Mouse (Mus musculus) urinary bladder, adult 18-20 months (tissue): Measurements from ENCODE around the gene Tcp10b.
A peak's percentile ranks its signal among the peaks of the same experiment; 100 is the strongest.
"Not testable (repeated sequence)": the region's sequence is repeated elsewhere in the genome, so short reads cannot be mapped to it uniquely, and the experiment has no call there.

Experiments
- DNase-seq, 2 experiments: peaks; one replicate each; pipeline ENCODE4 v3.0.0; 2022; ENCODE audit warnings: low spot score in 2 of 2, mixed read lengths in 2 of 2

The Tcp10b gene

DNA sequence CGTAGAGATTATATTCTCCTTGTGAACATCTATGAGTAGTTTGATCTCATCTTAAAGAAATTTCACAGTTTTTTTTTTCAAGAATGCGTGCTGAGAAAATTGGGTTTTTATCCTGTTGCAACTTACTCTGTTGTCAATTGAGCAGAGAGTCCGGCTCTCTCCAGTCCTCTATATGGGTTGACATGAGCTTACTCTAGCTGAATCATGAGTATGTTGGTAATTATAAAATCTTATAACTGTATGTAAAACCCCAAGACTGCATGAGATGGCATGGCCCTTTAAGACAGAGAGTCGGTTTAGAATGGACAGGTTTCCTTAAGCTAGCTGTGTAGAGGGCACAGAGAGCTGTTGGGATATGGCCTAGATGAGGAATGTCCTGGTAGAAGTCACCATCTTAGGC lies at the start of gene Tcp10b:
Tcp10b (plus strand) TSS at position 301 of the 400 bp plus-strand sequence.
- DNase-seq: not testable (repeated sequence)

DNA sequence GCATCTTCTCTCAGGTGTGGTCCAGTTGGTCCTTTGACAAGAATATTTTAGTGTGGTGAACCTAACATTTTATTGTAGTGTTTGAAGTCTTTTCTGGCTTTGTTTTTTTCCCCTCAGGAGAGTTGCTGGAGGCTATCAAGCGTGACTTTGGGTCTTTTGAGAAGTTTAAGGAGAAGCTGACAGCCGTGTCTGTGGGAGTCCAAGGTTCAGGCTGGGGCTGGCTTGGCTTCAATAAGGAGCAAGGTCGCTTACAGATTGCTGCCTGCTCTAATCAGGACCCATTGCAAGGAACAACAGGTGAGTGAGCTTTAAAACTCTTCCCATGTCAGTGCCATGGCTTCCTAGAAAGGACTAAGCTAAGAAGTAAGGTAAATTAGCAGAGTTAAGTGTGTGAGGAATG lies 47.6 kb upstream of the Tcp10b start:
- DNase-seq: no peak

DNA sequence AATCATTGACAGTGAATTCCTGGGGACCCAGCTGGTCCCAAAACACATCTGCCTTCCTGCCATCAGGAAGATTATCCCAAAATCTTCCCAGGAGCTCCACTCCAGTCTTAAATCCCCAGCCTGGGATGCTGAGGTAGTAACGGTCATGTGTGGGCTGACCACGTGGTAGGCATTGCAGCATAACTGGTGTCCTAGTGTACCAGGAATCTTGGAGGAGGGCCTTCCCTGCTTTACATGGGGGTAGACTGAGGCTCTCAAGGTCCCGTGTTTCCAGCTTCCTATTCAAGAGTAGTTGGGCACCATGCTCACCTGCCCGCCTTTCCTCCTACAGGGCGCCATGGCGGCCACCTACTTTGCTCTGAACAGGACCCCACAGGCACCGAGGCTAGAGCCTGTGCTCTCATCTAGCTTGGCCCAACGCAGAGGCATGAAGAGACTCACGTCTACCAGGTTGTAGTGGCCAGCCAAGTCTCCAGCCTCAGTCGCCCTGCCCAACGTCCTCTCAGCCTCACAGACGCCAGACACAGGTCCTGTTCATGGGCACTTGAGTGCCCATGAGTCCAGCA lies 24.2 kb upstream of the Tcp10b start:
- not testable (repeated sequence) for DNase-seq

- DNase-seq: peak; percentile 12 to 29
Observed at GRCm38 (mm10) chr17:13043846-13044673, 16.8 kb upstream of the Tcp10b start.

DNA sequence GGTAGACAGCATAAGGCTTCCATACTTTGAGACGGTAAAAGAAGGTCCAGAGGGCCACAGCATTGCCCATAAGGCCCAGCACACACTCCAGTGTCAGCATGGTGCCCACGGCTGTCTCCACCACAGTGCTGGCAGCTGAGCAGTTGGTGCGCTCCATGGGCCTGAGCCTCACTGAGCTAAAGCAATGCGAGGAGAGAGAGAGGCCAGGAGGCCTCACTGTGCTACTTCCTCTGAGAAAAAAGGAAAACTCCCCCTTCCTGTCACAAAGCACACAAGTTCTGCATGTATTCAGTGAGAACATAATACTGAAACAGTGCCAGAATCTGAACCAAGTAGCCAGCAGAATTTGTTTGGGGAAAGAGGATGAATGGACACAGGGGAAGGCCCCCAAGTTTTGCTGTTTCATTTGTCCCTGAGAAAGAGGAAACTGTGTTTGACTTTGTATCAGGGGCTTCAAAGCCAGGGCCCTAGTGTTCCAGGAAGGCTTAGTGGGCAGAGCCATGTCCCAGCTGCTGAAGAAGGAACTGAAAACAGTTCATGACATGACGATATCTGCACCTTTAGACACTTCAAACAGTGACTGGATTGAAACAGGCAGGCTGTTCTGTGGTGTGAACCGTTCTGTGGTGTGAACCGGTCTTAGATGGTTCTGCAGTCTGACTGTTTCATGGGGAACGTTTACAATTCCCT lies 8.6 kb upstream of the Tcp10b start, which contains the start of gene Gpr31b:
Gpr31b (minus strand) TSS at position 173 of the 690 bp plus-strand sequence.
- DNase-seq: not testable (repeated sequence)

- not testable (repeated sequence) for DNase-seq
Observed at GRCm38 (mm10) chr17:13062882-13063281, 2.0 kb downstream of the Tcp10b start.

DNA sequence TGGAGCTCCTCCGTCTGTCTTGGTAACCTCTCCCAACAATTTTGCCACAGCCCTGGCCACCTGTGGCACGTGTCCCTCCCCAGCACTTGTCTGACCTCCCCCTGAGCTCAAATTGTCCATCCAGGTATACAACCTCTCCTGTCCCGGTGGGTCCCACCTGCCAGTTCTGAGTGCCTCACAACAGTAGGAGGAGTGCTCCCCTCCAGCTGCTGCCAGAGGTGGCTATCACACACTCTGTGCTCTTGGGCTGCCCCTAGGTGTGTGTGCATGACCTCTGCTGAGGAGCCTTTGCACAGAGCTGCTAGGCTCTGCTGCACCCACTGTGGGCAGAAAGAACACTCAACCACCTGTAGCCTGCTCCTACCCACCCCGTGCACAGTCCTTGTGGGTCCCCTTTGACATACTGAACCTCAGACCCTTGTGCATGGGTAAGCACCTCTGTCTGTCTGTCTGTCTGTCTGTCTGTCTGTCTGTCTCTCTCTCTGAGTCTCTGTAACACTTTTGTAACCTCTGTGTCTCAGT lies 7.0 kb downstream of the Tcp10b start:
- DNase-seq: not testable (repeated sequence)

DNA sequence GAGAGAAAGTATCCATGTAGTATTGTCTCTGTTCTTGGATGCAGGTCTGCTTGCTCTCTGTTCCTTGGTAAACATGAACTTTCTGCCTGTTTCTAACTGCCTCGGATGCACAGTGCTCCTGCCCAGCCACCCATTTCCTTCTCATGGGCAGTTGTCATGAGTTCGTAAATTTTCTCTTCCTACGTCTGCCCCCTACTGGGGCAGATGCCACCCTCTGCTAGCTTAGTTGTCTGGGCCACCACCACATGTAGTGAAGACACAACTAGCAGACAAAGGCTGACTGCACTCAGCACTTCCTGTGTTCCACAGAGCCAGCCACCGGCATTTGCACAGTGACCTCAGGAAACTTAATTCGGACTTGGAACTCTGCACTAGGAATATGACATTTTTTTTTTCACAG lies 8.3 kb downstream of the Tcp10b start:
- not testable (repeated sequence) for DNase-seq

DNA sequence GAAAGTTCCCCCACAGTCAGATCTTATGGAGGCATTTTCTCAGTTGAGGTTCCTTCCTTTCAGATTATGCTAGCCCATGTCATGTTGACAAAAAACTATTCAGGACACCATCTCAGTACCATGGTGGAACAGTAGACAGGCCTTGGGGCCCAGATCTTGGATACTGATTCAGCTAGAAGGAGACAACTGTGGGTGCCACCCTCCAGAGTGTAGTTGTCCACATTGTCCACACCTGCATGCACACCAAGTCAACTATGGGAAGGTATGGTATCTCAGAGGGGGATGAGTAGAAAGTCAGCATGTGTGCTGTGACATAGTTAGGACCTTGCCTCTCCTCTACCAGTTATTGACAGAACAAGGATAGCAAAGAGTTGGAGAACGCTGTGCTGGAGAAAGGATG lies 30.6 kb downstream of the Tcp10b start:
- not testable (repeated sequence) for DNase-seq

- not testable (repeated sequence) for DNase-seq
Observed at GRCm38 (mm10) chr17:13092100-13092764, 31.3 kb downstream of the Tcp10b start.

DNA sequence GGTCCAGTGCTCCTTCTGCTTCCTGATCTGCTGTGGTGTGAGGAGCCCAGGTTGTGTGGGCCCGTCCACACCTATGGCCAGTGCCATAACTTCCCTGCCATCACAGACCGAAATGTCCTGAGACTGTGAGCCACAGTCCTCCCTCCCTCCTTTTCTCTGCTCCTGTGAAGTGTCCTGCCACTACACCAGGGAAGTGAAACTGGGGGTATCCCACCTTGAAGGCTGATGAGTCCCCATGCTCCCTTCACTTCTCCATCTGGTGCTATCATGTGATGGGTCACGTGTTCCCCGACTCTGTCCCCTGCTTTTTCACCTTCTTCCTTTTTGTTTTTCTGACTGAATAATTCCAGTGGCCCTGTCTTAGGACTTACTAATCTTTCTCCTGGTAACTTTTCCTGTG lies 32.1 kb downstream of the Tcp10b start:
- DNase-seq: not testable (repeated sequence)

- DNase-seq: not testable (repeated sequence)
Observed at GRCm38 (mm10) chr17:13106563-13106962, 45.7 kb downstream of the Tcp10b start.

- DNase-seq: not testable (repeated sequence)
Observed at GRCm38 (mm10) chr17:13112504-13113291, 51.8 kb downstream of the Tcp10b start.

DNA sequence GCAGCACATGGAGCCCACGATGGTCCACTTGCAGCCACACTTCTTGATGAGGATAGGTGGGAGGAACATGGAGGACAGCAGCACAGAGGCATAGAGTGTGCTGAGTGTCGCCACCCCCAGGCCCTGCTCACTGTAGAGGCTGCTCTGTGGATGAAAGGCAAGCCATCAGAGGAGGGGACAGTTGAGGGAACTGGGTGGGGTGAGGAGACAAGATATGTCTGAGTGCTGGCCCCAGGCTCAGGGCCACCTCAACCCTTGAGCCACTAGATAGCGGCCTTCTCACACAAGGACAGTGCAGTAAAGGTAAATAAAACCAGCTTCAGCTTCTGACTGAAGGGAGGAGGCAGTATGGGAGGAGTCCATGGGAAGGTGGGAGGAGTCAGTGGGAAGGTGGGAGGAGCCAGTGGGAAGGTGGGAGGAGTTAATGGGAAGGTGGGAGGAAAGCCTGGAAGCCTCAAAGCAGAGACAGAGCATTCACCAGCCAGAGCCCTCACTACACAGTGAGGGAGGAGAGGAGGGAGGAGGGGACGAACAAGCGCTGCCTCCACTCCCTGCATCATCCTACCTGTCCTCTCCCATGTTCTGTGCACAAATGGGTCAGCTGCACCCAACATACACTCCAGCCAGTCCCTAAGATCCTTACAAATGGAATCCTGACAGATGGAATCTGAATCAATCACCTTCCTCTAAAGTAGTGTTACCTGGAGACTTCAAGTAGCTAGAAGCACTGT lies 62.6 kb downstream of the Tcp10b start:
- DNase-seq: not testable (repeated sequence)

- not testable (repeated sequence) for DNase-seq
Observed at GRCm38 (mm10) chr17:13124241-13124640, 63.3 kb downstream of the Tcp10b start.

GRCm38 (mm10) chr17:13129324-13129723 lies 68.4 kb downstream of the Tcp10b start:
- DNase-seq: not testable (repeated sequence)

- DNase-seq: not testable (repeated sequence)
Observed at GRCm38 (mm10) chr17:13129737-13130465, 69.0 kb downstream of the Tcp10b start.

DNA sequence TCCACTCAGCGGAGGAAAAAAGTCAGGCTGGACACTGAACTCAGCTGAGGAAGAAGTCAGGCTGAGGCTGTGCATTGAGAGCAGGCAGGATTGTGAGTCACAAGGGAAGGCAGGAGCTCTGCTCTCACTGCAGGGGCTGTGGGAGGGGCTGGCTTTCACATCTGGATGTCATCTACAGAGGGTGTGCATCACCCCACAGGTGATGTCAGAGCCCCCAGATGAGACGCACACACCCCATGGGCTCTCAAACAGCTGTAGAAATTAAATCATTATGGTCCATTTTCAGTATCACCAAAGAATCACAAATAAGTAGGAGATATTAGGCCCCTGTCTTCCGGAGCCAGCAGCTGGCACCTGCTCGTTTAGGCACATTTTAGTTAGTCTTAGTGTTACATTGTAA lies 70.8 kb downstream of the Tcp10b start, which contains the start of gene Unc93a:
Unc93a (minus strand) TSS at position 101 of the 400 bp plus-strand sequence.
- DNase-seq: not testable (repeated sequence)
